Mouse (Mus musculus): ENCODE data around the gene Bri3. TPM values are rescaled to one million over a fixed set of nuclear protein-coding genes. Genes with fewer than 3 reads are reported as not detected.

Bri3 gene
- polyA plus RNA-seq, 1 experiment from 2014 or later: 116 TPM

- Histone ChIP-seq H3K27me3 (ENCODE audit: control insufficient read depth, insufficient read depth, low read length) (no peaks in the 10 kb centered on the region), H3K36me3 (replicated peaks; ENCODE audit: control insufficient read depth, insufficient read depth, low read depth, low read length) (no peaks in the 10 kb centered on the region), H3K4me1 (ENCODE audit: control insufficient read depth, insufficient read depth, low read length) (no peaks in the 10 kb centered on the region), H3K4me2 (ENCODE audit: low read depth, low read length) (no peak overlapping the region), H3K27ac (replicated peaks; ENCODE audit: low read depth, low read length) (no peak overlapping the region), H3K4me3 (ENCODE audit: low read depth, low read length) (no peak overlapping the region), H3K9ac (replicated peaks; ENCODE audit: low read length) (no peak overlapping the region), H3K9me3 (replicated peaks; ENCODE audit: control insufficient read depth, low read length) (no peaks in the 10 kb centered on the region)
- DNase-seq (ENCODE audit: low spot score) (no peak), ATAC-seq (replicated peaks; ENCODE audit: insufficient number of reproducible peaks, low FRiP score, low TSS enrichment, low read depth) (no peak)
- WGBS: 91% methylated on average over 4 of the region's 4 CpGs
Observed at GRCm38 (mm10) chr5:144289769-144290440, 45.7 kb downstream of the Bri3 start.

GRCm38 (mm10) chr5:144294908-144295307, 50.7 kb downstream of the Bri3 start:
- Histone ChIP-seq H3K4me1 (ENCODE audit: control insufficient read depth, insufficient read depth, low read length) (no peaks in the 10 kb centered on the region), H3K4me3 (ENCODE audit: low read depth, low read length) (no peak overlapping the region), H3K36me3 (replicated peaks; ENCODE audit: control insufficient read depth, insufficient read depth, low read depth, low read length) (no peaks in the 10 kb centered on the region), H3K27me3 (ENCODE audit: control insufficient read depth, insufficient read depth, low read length) (no peaks in the 10 kb centered on the region), H3K4me2 (ENCODE audit: low read depth, low read length) (no peak overlapping the region), H3K27ac (replicated peaks; ENCODE audit: low read depth, low read length) (no peak overlapping the region), H3K9me3 (replicated peaks; ENCODE audit: control insufficient read depth, low read length) (no peaks in the 10 kb centered on the region), H3K9ac (replicated peaks; ENCODE audit: low read length) (no peak overlapping the region)
- DNase-seq (ENCODE audit: low spot score) (no peak), ATAC-seq (replicated peaks; ENCODE audit: insufficient number of reproducible peaks, low FRiP score, low TSS enrichment, low read depth) (no peak)
- WGBS: 81% methylated on average over 7 of the region's 7 CpGs

- no peak overlapping the region for H3K4me3 ChIP-seq (ENCODE audit: low read depth, low read length)
- no peak overlapping the region for H3K27ac ChIP-seq (replicated peaks; ENCODE audit: low read depth, low read length)
- ATAC-seq (replicated peaks; ENCODE audit: insufficient number of reproducible peaks, low FRiP score, low TSS enrichment, low read depth) (no peak), DNase-seq (ENCODE audit: low spot score) (no peak)
- H3K9me3 ChIP-seq (replicated peaks; ENCODE audit: control insufficient read depth, low read length): no peaks in the 10 kb centered on the region
- H3K36me3 ChIP-seq (replicated peaks; ENCODE audit: control insufficient read depth, insufficient read depth, low read depth, low read length): no peaks in the 10 kb centered on the region
- WGBS: 88% methylated on average over 1 of the region's 1 CpGs
- no peaks in the 10 kb centered on the region for H3K27me3 ChIP-seq (ENCODE audit: control insufficient read depth, insufficient read depth, low read length)
- no peak overlapping the region for H3K4me2 ChIP-seq (ENCODE audit: low read depth, low read length)
- no peaks in the 10 kb centered on the region for H3K4me1 ChIP-seq (ENCODE audit: control insufficient read depth, insufficient read depth, low read length)
- no peak overlapping the region for H3K9ac ChIP-seq (replicated peaks; ENCODE audit: low read length)
Observed at GRCm38 (mm10) chr5:144295357-144295756, 51.1 kb downstream of the Bri3 start.

DNA sequence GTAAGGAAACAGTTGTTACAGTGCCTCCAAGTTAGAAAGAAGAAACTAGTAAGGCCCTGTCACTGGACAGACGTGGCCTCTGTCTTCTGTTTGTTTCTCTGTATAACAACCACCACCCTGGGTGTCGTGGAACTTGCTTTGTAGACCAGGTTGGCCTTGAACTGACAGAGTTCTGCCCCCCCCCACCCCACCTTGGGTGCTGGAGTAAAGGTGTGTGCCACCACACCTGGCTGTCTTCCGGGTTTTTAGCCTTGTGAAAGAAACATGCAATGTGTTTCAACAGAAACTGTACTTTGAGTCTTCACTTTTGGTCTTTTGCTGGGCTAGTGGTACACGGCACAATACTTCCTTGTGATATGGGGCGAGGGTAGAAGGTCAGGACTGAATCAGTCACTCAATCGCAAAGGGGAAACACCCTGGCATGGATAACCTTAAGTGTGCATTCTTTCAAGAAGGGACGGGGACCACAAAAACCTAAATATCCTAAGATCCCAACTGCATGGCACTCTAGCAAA, 51.9 kb downstream of the Bri3 start:
- H3K27ac ChIP-seq (replicated peaks; ENCODE audit: low read depth, low read length): no peak overlapping the region
- DNase-seq (ENCODE audit: low spot score) (no peak), ATAC-seq (replicated peaks; ENCODE audit: insufficient number of reproducible peaks, low FRiP score, low TSS enrichment, low read depth) (no peak)
- no peaks in the 10 kb centered on the region for H3K9me3 ChIP-seq (replicated peaks; ENCODE audit: control insufficient read depth, low read length)
- H3K27me3 ChIP-seq (ENCODE audit: control insufficient read depth, insufficient read depth, low read length): no peaks in the 10 kb centered on the region
- no peak overlapping the region for H3K4me2 ChIP-seq (ENCODE audit: low read depth, low read length)
- H3K9ac ChIP-seq (replicated peaks; ENCODE audit: low read length): no peak overlapping the region
- no peaks in the 10 kb centered on the region for H3K4me1 ChIP-seq (ENCODE audit: control insufficient read depth, insufficient read depth, low read length)
- H3K36me3 ChIP-seq (replicated peaks; ENCODE audit: control insufficient read depth, insufficient read depth, low read depth, low read length): no peaks in the 10 kb centered on the region
- no peak overlapping the region for H3K4me3 ChIP-seq (ENCODE audit: low read depth, low read length)
- WGBS: 77% methylated on average over 7 of the region's 7 CpGs

- Histone ChIP-seq H3K9ac (replicated peaks; ENCODE audit: low read length) (no peak overlapping the region), H3K4me3 (ENCODE audit: low read depth, low read length) (no peak overlapping the region), H3K4me1 (ENCODE audit: control insufficient read depth, insufficient read depth, low read length) (no peaks in the 10 kb centered on the region), H3K27me3 (ENCODE audit: control insufficient read depth, insufficient read depth, low read length) (no peaks in the 10 kb centered on the region), H3K27ac (replicated peaks; ENCODE audit: low read depth, low read length) (no peak overlapping the region), H3K9me3 (replicated peaks; ENCODE audit: control insufficient read depth, low read length) (no peaks in the 10 kb centered on the region), H3K4me2 (ENCODE audit: low read depth, low read length) (no peak overlapping the region), H3K36me3 (replicated peaks; ENCODE audit: control insufficient read depth, insufficient read depth, low read depth, low read length) (no peaks in the 10 kb centered on the region)
- ATAC-seq (replicated peaks; ENCODE audit: insufficient number of reproducible peaks, low FRiP score, low TSS enrichment, low read depth) (no peak), DNase-seq (ENCODE audit: low spot score) (no peak)
- WGBS: 85% methylated on average over 2 of the region's 2 CpGs
Observed at GRCm38 (mm10) chr5:144303071-144303470, 58.8 kb downstream of the Bri3 start.

DNA sequence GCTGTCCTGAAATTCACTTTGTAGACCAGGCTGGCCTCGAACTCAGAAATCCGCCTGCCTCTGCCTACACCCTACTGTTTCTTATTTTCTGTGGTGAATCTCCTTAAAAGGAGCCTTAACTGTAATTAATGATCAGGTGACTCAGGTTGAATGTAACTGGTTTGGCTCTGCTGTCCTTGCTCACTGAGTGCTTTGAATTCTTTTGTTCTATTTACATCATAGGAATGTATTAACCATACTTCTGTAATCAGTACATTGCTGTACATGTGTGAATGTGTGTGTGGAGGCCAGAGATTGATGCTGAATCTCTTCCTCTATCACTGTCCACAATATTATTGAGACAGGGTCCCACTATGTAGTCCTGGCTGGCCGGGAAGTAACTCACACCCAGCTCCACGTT, 64.7 kb downstream of the Bri3 start:
- ATAC-seq (replicated peaks; ENCODE audit: insufficient number of reproducible peaks, low FRiP score, low TSS enrichment, low read depth) (no peak), DNase-seq (ENCODE audit: low spot score) (no peak)
- Histone ChIP-seq H3K4me2 (ENCODE audit: low read depth, low read length) (no peak overlapping the region), H3K27me3 (ENCODE audit: control insufficient read depth, insufficient read depth, low read length) (no peaks in the 10 kb centered on the region), H3K36me3 (replicated peaks; ENCODE audit: control insufficient read depth, insufficient read depth, low read depth, low read length) (no peaks in the 10 kb centered on the region), H3K4me1 (ENCODE audit: control insufficient read depth, insufficient read depth, low read length) (no peaks in the 10 kb centered on the region; the same call in 1 of the 2 replicates), H3K27ac (replicated peaks; ENCODE audit: low read depth, low read length) (no peak overlapping the region), H3K9ac (replicated peaks; ENCODE audit: low read length) (no peak overlapping the region), H3K9me3 (replicated peaks; ENCODE audit: control insufficient read depth, low read length) (no peaks in the 10 kb centered on the region), H3K4me3 (ENCODE audit: low read depth, low read length) (no peak overlapping the region)
- 80% methylated on average over 4 of the region's 4 CpGs for WGBS

DNA sequence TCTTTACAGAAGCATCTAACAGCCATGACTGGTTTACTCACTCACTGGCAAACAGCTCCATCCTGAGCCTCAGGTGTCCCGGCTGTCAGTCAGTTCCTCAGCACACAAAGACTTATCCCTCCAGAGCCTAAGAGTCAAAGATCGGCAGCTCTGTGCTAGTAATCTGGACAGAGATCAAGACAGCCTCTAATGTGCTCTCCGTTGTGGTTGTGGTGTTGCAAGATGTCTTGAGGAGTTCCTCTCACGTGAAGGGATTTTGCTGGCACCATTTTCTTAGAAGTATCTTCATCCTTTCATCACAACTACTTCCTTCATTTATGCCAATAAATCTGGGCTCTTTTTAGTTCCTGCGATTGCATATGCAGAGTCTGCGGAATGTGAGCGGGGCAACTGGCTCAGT, 67.9 kb downstream of the Bri3 start:
- no peaks in the 10 kb centered on the region; the same call in 1 of the 2 replicates for H3K4me1 ChIP-seq (ENCODE audit: control insufficient read depth, insufficient read depth, low read length)
- no peaks in the 10 kb centered on the region for H3K9me3 ChIP-seq (replicated peaks; ENCODE audit: control insufficient read depth, low read length)
- WGBS: 81% methylated on average over 7 of the region's 7 CpGs
- no peaks in the 10 kb centered on the region for H3K36me3 ChIP-seq (replicated peaks; ENCODE audit: control insufficient read depth, insufficient read depth, low read depth, low read length)
- H3K27me3 ChIP-seq (ENCODE audit: control insufficient read depth, insufficient read depth, low read length): no peaks in the 10 kb centered on the region
- H3K9ac ChIP-seq (replicated peaks; ENCODE audit: low read length): no peak overlapping the region
- no peak overlapping the region for H3K4me2 ChIP-seq (ENCODE audit: low read depth, low read length)
- DNase-seq (ENCODE audit: low spot score) (no peak), ATAC-seq (replicated peaks; ENCODE audit: insufficient number of reproducible peaks, low FRiP score, low TSS enrichment, low read depth) (no peak)
- H3K4me3 ChIP-seq (ENCODE audit: low read depth, low read length): no peak overlapping the region
- H3K27ac ChIP-seq (replicated peaks; ENCODE audit: low read depth, low read length): no peak overlapping the region

GRCm38 (mm10) chr5:144313335-144313734, 69.1 kb downstream of the Bri3 start:
- Histone ChIP-seq H3K4me1 (ENCODE audit: control insufficient read depth, insufficient read depth, low read length) (no peaks in the 10 kb centered on the region; the same call in 1 of the 2 replicates), H3K4me2 (ENCODE audit: low read depth, low read length) (no peak overlapping the region), H3K4me3 (ENCODE audit: low read depth, low read length) (no peak overlapping the region), H3K27ac (replicated peaks; ENCODE audit: low read depth, low read length) (no peak overlapping the region), H3K9me3 (replicated peaks; ENCODE audit: control insufficient read depth, low read length) (no peaks in the 10 kb centered on the region), H3K9ac (replicated peaks; ENCODE audit: low read length) (no peak overlapping the region), H3K27me3 (ENCODE audit: control insufficient read depth, insufficient read depth, low read length) (no peaks in the 10 kb centered on the region), H3K36me3 (replicated peaks; ENCODE audit: control insufficient read depth, insufficient read depth, low read depth, low read length) (no peaks in the 10 kb centered on the region)
- WGBS: 5% methylated on average over 5 of the region's 5 CpGs
- no peak for ATAC-seq (replicated peaks; ENCODE audit: insufficient number of reproducible peaks, low FRiP score, low TSS enrichment, low read depth)
- peak; percentile 44 for DNase-seq (ENCODE audit: low spot score)

Measured in embryonic facial prominence, embryonic 11.5 days (tissue).